Mouse (Mus musculus) thymus, adult 2 months (tissue): ENCODE data around the gene Pfn5.

Source experiments
- CTCF ChIP-seq: fragments of 200-500 bp; IDR thresholded peaks from 2 replicates; pipeline ENCODE4 v1.5.1; 2012; ENCODE audit warnings: mild to moderate bottlenecking, control low read depth, low read length, moderate library complexity, borderline replicate concordance; ENCODE audit not compliant: control insufficient read depth, poor library complexity, insufficient read depth; ENCODE audit errors: extremely low read depth
- POLR2A ChIP-seq: fragments of 200-500 bp; IDR thresholded peaks from 2 replicates; pipeline ENCODE4 v1.6.1; 2012; ENCODE audit warnings: mild to moderate bottlenecking, low read length, control low read depth, moderate library complexity; ENCODE audit not compliant: control insufficient read depth, poor library complexity, insufficient read depth; ENCODE audit errors: extremely low read depth

- no peak for TF ChIP-seq POLR2A
- no peak for TF ChIP-seq CTCF
These were observed at the start of gene Pfn5, which contains the start of gene Asb12 for GRCm38 (mm10) chrX:95557887-95558286.
